Mouse (Mus musculus): ENCODE measurements around the gene Cybb. TPM values are rescaled to one million over a fixed set of nuclear protein-coding genes. Genes with fewer than 3 reads are reported as not detected.
A peak's percentile ranks its signal among the peaks of the same experiment; 100 is the strongest.
"Not testable (repeated sequence)": the region's sequence is repeated elsewhere in the genome, so short reads cannot be mapped to it uniquely, and the experiment has no call there.

Gene Cybb
- polyA plus RNA-seq (2012; ENCODE audit: insufficient read depth, insufficient read length, missing spikeins), result 784 and 847 TPM in 2 replicates

DNA sequence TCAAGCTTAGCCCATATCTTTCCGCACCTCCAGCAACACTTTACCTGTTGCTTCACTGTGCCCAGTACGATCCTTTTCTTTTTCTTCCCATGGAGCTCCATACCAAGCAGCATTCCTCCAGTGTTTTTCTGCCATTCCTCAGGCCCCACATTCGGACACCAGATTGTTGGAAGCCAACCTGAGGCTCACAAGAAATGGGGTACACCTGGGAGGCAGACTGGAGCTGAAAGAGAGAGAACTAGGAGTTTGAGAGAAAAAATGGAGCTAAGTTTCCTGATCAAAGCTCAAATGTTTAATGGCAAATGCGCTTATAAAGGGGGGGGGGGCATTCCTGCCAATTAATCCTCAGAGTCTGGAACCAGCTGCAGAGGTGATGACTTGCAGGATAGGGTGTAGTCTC, at the start of gene Cybb:
TSS of gene Cybb (minus strand) at position 101 of the 400 bp plus-strand sequence.
- Histone ChIP-seq H3K4me1 (ENCODE audit: control insufficient read depth, insufficient read depth, low read length) (peaks cover 8% of the 10 kb centered on the region), H3K27ac (ENCODE audit: insufficient read depth, low read depth, low read length) (no peak within 1 kb of the TSS), H3K4me3 (ENCODE audit: insufficient read depth, low read length) (no peak within 1 kb of the TSS)
- no peak for TF ChIP-seq CTCF (IDR thresholded peaks at IDR 0.05; ENCODE audit: low read depth, low read length)
- no peak for TF ChIP-seq POLR2A (IDR thresholded peaks at IDR 0.05; ENCODE audit: borderline replicate concordance, low read depth, low read length)

GRCm38 (mm10) chrX:9536881-9537280, 49.3 kb upstream of the Cybb start:
- TF ChIP-seq POLR2A (IDR thresholded peaks at IDR 0.05; ENCODE audit: borderline replicate concordance, low read depth, low read length) (no peak), CTCF (IDR thresholded peaks at IDR 0.05; ENCODE audit: low read depth, low read length) (no peak)
- Histone ChIP-seq H3K4me3 (ENCODE audit: insufficient read depth, low read length) (no peak overlapping the region), H3K4me1 (ENCODE audit: control insufficient read depth, insufficient read depth, low read length) (no peaks in the 10 kb centered on the region), H3K27ac (ENCODE audit: insufficient read depth, low read depth, low read length) (no peak overlapping the region)

GRCm38 (mm10) chrX:9519969-9520368, 32.4 kb upstream of the Cybb start:
- H3K4me3 ChIP-seq (ENCODE audit: insufficient read depth, low read length); H3K27ac ChIP-seq (ENCODE audit: insufficient read depth, low read depth, low read length); H3K4me1 ChIP-seq (ENCODE audit: control insufficient read depth, insufficient read depth, low read length): not testable (repeated sequence)

DNA sequence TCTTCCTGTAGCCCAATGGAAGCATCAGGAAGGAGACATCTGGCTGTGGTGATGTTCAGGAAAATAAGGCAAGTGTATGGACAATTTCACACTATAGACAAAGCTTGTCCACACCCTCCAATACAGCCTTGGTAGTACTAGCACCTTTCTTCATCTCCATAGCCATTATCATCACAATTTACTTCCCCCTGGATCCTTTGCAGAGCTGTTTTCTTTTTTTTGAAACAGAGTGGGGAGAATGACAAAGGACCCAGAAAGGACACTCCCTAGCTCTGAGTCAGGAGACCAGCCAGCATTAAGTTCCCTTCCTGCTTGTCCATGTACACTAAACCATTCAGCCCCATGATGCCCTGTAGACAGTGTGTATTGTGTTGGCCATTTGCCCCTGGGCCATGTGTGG, 30.0 kb upstream of the Cybb start:
- not testable (repeated sequence) for H3K4me1 ChIP-seq (ENCODE audit: control insufficient read depth, insufficient read depth, low read length); H3K27ac ChIP-seq (ENCODE audit: insufficient read depth, low read depth, low read length); H3K4me3 ChIP-seq (ENCODE audit: insufficient read depth, low read length)

DNA sequence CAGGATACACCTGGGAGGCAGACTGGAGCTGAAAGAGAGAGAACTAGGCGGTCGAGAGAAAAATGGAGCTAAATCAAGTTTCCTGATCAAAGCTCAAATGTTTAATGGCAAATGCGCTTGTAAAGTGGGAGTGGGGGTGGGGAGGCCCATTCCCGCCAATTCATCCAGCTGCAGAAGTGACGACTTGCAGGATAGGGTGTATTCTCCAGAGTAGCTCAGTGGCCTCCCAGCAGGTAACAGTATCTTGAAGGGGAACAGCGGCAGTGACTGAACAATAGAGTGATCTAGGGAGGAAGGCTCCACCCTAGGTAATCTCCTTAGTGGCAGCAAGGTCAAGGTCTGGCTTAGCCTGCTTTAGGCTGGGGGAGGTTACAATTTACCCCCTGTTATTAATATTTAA, 12.5 kb downstream of the Cybb start:
- H3K4me1 ChIP-seq (ENCODE audit: control insufficient read depth, insufficient read depth, low read length), result peaks cover 19% of the 10 kb centered on the region
- not testable (repeated sequence) for H3K4me3 ChIP-seq (ENCODE audit: insufficient read depth, low read length); H3K27ac ChIP-seq (ENCODE audit: insufficient read depth, low read depth, low read length)

DNA sequence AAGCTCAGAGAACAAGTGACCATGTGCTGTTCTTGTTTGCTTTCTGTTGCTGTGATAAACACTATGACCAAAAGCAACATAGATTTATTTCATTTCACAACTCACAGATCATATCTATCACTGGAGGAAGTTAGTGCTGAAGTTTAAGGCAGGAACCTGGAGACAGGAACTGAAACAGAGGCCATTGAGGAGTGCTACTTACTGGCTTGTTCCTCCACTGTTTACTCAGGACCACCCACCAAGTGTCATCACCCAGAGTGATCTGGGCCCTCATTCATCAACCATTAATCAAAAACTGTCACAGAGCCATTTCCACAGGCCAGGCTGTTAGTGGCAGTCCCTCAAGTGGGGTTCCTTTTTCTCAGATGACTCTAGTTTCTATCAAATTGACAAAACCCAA, 13.1 kb downstream of the Cybb start:
- Histone ChIP-seq H3K4me3 (ENCODE audit: insufficient read depth, low read length) (no peak overlapping the region), H3K4me1 (ENCODE audit: control insufficient read depth, insufficient read depth, low read length) (peaks cover 20% of the 10 kb centered on the region), H3K27ac (ENCODE audit: insufficient read depth, low read depth, low read length) (peak overlapping the region; percentile 88)
- no peak for TF ChIP-seq POLR2A (IDR thresholded peaks at IDR 0.05; ENCODE audit: borderline replicate concordance, low read depth, low read length)
- no peak for TF ChIP-seq CTCF (IDR thresholded peaks at IDR 0.05; ENCODE audit: low read depth, low read length)

DNA sequence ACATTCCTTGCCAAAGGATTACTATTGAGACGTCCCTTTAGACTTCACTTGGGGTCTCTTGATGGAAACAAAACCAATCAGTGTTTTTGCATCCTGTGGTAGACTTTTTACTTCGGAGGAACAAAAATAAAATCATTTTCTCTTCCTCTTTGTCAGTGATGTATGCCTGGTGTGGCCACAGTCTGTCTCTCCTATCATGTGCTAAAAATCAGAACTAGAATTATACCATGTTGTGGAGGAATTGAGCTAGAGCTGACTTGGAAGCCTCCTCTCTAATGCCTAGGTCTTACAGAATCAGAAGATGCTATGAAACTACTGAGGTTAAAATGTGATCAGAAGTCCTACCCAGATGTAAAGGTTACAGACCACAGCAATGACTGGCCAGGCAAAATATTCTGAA, 13.8 kb downstream of the Cybb start:
- Histone ChIP-seq H3K4me1 (ENCODE audit: control insufficient read depth, insufficient read depth, low read length) (peaks cover 20% of the 10 kb centered on the region), H3K27ac (ENCODE audit: insufficient read depth, low read depth, low read length) (peak overlapping the region; percentile 88), H3K4me3 (ENCODE audit: insufficient read depth, low read length) (peak overlapping the region; percentile 20; the same call in 1 of the 2 replicates)
- TF ChIP-seq CTCF (IDR thresholded peaks at IDR 0.05; ENCODE audit: low read depth, low read length) (no peak), POLR2A (IDR thresholded peaks at IDR 0.05; ENCODE audit: borderline replicate concordance, low read depth, low read length) (no peak)

- H3K4me1 ChIP-seq (ENCODE audit: control insufficient read depth, insufficient read depth, low read length), result peaks cover 24% of the 10 kb centered on the region
- no peak overlapping the region for H3K4me3 ChIP-seq (ENCODE audit: insufficient read depth, low read length)
- H3K27ac ChIP-seq (ENCODE audit: insufficient read depth, low read depth, low read length), result peak overlapping the region; percentile 79
- TF ChIP-seq CTCF (IDR thresholded peaks at IDR 0.05; ENCODE audit: low read depth, low read length), result no peak
- TF ChIP-seq POLR2A (IDR thresholded peaks at IDR 0.05; ENCODE audit: borderline replicate concordance, low read depth, low read length), result no peak
Observed at GRCm38 (mm10) chrX:9470811-9471388, 16.7 kb downstream of the Cybb start.

- TF ChIP-seq CTCF (IDR thresholded peaks at IDR 0.05; ENCODE audit: low read depth, low read length) (no peak), POLR2A (IDR thresholded peaks at IDR 0.05; ENCODE audit: borderline replicate concordance, low read depth, low read length) (no peak)
- H3K27ac ChIP-seq (ENCODE audit: insufficient read depth, low read depth, low read length), result peak overlapping the region; percentile 77
- H3K4me1 ChIP-seq (ENCODE audit: control insufficient read depth, insufficient read depth, low read length), result peaks cover 28% of the 10 kb centered on the region
- peak overlapping the region; percentile 55 for H3K4me3 ChIP-seq (ENCODE audit: insufficient read depth, low read length)
Observed at GRCm38 (mm10) chrX:9469100-9469499, 18.5 kb downstream of the Cybb start.

DNA sequence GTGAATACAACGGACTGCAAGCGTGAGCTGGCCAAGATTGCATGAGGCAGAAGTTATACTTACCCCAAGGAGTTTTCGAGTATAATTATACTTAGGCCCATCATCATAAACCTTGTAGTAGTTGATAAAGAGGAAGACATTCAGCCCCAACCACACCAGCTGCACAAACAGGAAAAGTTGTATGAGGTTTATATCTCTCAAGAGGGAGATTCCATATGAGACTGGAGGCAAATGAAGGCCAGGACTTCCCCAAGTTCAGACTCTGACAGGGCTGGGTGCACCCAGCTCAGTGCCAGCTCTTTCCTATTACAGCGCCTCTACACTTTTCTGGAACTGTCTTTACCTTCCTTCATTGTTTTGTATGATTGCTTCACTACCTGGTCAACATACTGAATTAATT, 20.6 kb downstream of the Cybb start:
- TF ChIP-seq CTCF (IDR thresholded peaks at IDR 0.05; ENCODE audit: low read depth, low read length), result no peak
- Histone ChIP-seq H3K4me3 (ENCODE audit: insufficient read depth, low read length) (peak overlapping the region; percentile 55), H3K4me1 (ENCODE audit: control insufficient read depth, insufficient read depth, low read length) (peaks cover 29% of the 10 kb centered on the region), H3K27ac (ENCODE audit: insufficient read depth, low read depth, low read length) (peak overlapping the region; percentile 75)

GRCm38 (mm10) chrX:9465890-9466289, 21.7 kb downstream of the Cybb start:
- Histone ChIP-seq H3K27ac (ENCODE audit: insufficient read depth, low read depth, low read length) (peak overlapping the region; percentile 58), H3K4me1 (ENCODE audit: control insufficient read depth, insufficient read depth, low read length) (peaks cover 38% of the 10 kb centered on the region), H3K4me3 (ENCODE audit: insufficient read depth, low read length) (peak overlapping the region; percentile 25)
- no peak for TF ChIP-seq POLR2A (IDR thresholded peaks at IDR 0.05; ENCODE audit: borderline replicate concordance, low read depth, low read length)
- no peak for TF ChIP-seq CTCF (IDR thresholded peaks at IDR 0.05; ENCODE audit: low read depth, low read length)

Measured in bone marrow macrophage, adult 2 months (primary cell).